Mouse (Mus musculus): ENCODE results near the gene Kdm3a. TPM values are rescaled to one million over a fixed set of nuclear protein-coding genes. Genes with fewer than 3 reads are reported as not detected.

Gene Kdm3a
- polyA plus RNA-seq (2017; shearing (Covaris generic)): 122 TPM

DNA sequence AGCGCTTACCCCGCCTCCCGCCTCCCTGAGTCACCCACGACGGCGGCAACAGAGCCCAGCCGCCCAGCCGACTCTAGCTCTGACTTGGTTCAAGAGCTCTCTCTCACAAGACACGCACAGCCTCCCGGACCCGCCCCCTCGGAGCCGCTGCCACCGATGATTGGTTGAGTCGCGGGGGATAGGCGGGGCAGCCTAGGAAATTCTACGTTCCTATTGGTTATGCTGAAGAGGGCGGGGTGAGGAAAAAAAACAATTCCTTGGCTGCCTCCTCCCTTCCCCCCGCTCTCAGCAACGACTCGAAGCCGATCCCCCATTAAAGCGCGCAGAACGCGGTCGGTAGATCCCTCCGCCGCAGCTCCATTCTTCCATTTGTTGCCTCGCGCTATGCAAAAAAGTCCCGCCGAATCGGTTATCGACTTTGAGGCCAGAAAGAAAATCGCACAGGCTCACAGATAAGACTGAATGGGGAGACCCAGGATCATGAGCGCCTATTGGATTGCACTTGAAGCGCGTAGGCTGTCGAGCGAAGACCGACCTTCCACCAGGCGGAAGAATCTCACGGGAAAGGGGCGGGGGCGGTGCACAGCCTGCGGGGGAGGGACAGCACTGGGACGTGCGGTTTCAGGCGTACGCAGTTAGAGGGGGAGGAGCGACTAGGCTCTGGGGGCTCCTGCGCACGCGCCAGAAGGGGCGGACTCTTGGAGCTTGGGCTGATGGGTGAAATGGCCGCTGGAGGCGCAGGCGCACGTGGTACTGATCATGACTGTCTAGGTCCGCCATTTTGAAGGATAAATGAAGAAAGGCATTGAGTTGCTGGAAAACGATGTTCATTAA lies at the start of gene Kdm3a:
TSS of gene Kdm3a (minus strand) at position 162 of the 834 bp plus-strand sequence.

GRCm38 (mm10) chr6:71543686-71544499 lies 88.9 kb downstream of the Kdm3a start, which contains the start of gene Chmp3:
TSS of gene Chmp3 (plus strand) at chr6:71543797.

Other genes starting within 250 kb of the Kdm3a start
- gene Rmnd5a, start 192.4 kb downstream of the Kdm3a start, polyA plus RNA-seq (2017; shearing (Covaris generic)): 28.2 TPM
- 60.9 TPM for gene Rnf103, start 139.1 kb downstream of the Kdm3a start, polyA plus RNA-seq (2017; shearing (Covaris generic))
- 60.1 TPM for gene Chmp3, start 89.2 kb downstream of the Kdm3a start, polyA plus RNA-seq (2017; shearing (Covaris generic))
- gene Reep1, start 74.6 kb upstream of the Kdm3a start, polyA plus RNA-seq (2017; shearing (Covaris generic)): 0.16 TPM
- gene Mrpl35, start 194.0 kb upstream of the Kdm3a start, polyA plus RNA-seq (2017; shearing (Covaris generic)): 32.5 TPM
- 79.8 TPM for gene Immt, start 198.3 kb upstream of the Kdm3a start, polyA plus RNA-seq (2017; shearing (Covaris generic))

Measured in effector memory CD4-positive, alpha-beta T cell, adult 7 months (primary cell).